Mouse (Mus musculus): ENCODE results near the gene Itprip. TPM values are rescaled to one million over a fixed set of nuclear protein-coding genes. Genes with fewer than 3 reads are reported as not detected.

Gene Itprip
- total and polyA plus RNA-seq, 2 experiments from 2014 or later, result 2.2 to 4.9 TPM

- Histone ChIP-seq H3K27ac (ENCODE audit: low read depth, low read length) (peak overlapping the region; percentile 93), H3K9ac (peak overlapping the region; percentile 88; the same call in 1 of the 2 replicates), H3K9me3 (ENCODE audit: low read length) (no peaks in the 10 kb centered on the region), H3K4me2 (ENCODE audit: low read depth) (peak overlapping the region; percentile 89), H3K4me3 (ENCODE audit: low read depth, low read length) (peak overlapping the region; percentile 60), H3K4me1 (ENCODE audit: insufficient read depth) (0 out of 2 replicates have a peak, but pooled peaks cover 5% of the 10 kb centered on the region), H3K36me3 (ENCODE audit: insufficient read depth) (peaks cover 12% of the 10 kb centered on the region), H3K27me3 (ENCODE audit: insufficient read depth, low read length) (no peaks in the 10 kb centered on the region; the same call in 1 of the 2 replicates)
- ATAC-seq (no peak), DNase-seq (no peak)
- no peak for TF ChIP-seq CTCF (IDR thresholded peaks at IDR 0.05; ENCODE audit: low read depth)
- 83% methylated on average over 7 of the region's 7 CpGs for WGBS
Measured at GRCm38 (mm10) chr19:47864721-47865120, 54.4 kb downstream of the Itprip start.

DNA sequence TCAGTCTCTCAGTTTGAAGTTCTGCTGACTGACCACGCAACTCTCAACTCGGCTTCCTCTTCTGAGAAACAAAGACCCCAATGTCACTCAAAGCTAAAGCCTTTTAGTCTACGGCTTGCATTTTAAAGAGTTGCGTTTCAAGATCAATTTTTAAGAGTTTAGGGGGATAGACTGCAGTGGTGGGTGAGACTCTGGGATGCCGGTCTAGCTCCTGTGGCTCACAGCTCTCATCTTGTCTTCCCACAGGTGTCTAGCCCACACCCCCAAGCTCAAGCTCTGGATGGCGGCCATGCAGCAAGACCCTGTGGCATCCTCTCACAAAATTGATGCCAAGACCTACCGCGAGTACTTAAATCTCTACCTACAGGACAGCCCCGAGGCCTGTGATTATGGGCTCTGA lies 55.0 kb downstream of the Itprip start:
- H3K36me3 ChIP-seq (ENCODE audit: insufficient read depth), result peaks cover 15% of the 10 kb centered on the region
- ATAC-seq (no peak), DNase-seq (no peak)
- H3K9ac ChIP-seq, result no peak overlapping the region
- no peak overlapping the region for H3K27ac ChIP-seq (ENCODE audit: low read depth, low read length)
- 0 out of 2 replicates have a peak, but pooled peaks cover 5% of the 10 kb centered on the region for H3K4me1 ChIP-seq (ENCODE audit: insufficient read depth)
- H3K4me2 ChIP-seq (ENCODE audit: low read depth), result no peak overlapping the region
- H3K9me3 ChIP-seq (ENCODE audit: low read length), result no peaks in the 10 kb centered on the region
- 97% methylated on average over 9 of the region's 9 CpGs for WGBS
- H3K4me3 ChIP-seq (ENCODE audit: low read depth, low read length), result no peak overlapping the region
- TF ChIP-seq CTCF (IDR thresholded peaks at IDR 0.05; ENCODE audit: low read depth), result no peak
- H3K27me3 ChIP-seq (ENCODE audit: insufficient read depth, low read length), result no peaks in the 10 kb centered on the region

- Histone ChIP-seq H3K4me3 (ENCODE audit: low read depth, low read length) (no peak overlapping the region), H3K36me3 (ENCODE audit: insufficient read depth) (peaks cover 24% of the 10 kb centered on the region), H3K27me3 (ENCODE audit: insufficient read depth, low read length) (no peaks in the 10 kb centered on the region), H3K9ac (no peak overlapping the region), H3K9me3 (ENCODE audit: low read length) (no peaks in the 10 kb centered on the region), H3K4me2 (ENCODE audit: low read depth) (no peak overlapping the region), H3K27ac (ENCODE audit: low read depth, low read length) (no peak overlapping the region), H3K4me1 (ENCODE audit: insufficient read depth) (0 out of 2 replicates have a peak, but pooled peaks cover 5% of the 10 kb centered on the region)
- TF ChIP-seq CTCF (IDR thresholded peaks at IDR 0.05; ENCODE audit: low read depth), result no peak
- ATAC-seq, result no peak
- DNase-seq, result no peak
- 96% methylated on average over 3 of the region's 3 CpGs for WGBS
Measured at GRCm38 (mm10) chr19:47862581-47862980, 56.5 kb downstream of the Itprip start.

GRCm38 (mm10) chr19:47859180-47859579 lies 59.9 kb downstream of the Itprip start:
- WGBS, result 91% methylated on average over 8 of the region's 8 CpGs
- H3K4me1 ChIP-seq (ENCODE audit: insufficient read depth), result no peaks in the 10 kb centered on the region
- H3K4me3 ChIP-seq (ENCODE audit: low read depth, low read length), result no peak overlapping the region
- no peak overlapping the region for H3K4me2 ChIP-seq (ENCODE audit: low read depth)
- H3K27me3 ChIP-seq (ENCODE audit: insufficient read depth, low read length), result no peaks in the 10 kb centered on the region
- peaks cover 24% of the 10 kb centered on the region for H3K36me3 ChIP-seq (ENCODE audit: insufficient read depth)
- H3K9me3 ChIP-seq (ENCODE audit: low read length), result no peaks in the 10 kb centered on the region
- H3K27ac ChIP-seq (ENCODE audit: low read depth, low read length), result no peak overlapping the region
- no peak overlapping the region for H3K9ac ChIP-seq
- TF ChIP-seq CTCF (IDR thresholded peaks at IDR 0.05; ENCODE audit: low read depth), result no peak
- DNase-seq (no peak), ATAC-seq (no peak)

GRCm38 (mm10) chr19:47857957-47858942 lies 60.8 kb downstream of the Itprip start:
- no peak for TF ChIP-seq CTCF (IDR thresholded peaks at IDR 0.05; ENCODE audit: low read depth)
- WGBS, result 78% methylated on average over 18 of the region's 18 CpGs
- Histone ChIP-seq H3K4me2 (ENCODE audit: low read depth) (no peak overlapping the region), H3K4me3 (ENCODE audit: low read depth, low read length) (no peak overlapping the region), H3K4me1 (ENCODE audit: insufficient read depth) (0 out of 2 replicates have a peak, but pooled peaks cover 3% of the 10 kb centered on the region), H3K36me3 (ENCODE audit: insufficient read depth) (peaks cover 24% of the 10 kb centered on the region), H3K9ac (no peak overlapping the region), H3K9me3 (ENCODE audit: low read length) (no peaks in the 10 kb centered on the region), H3K27ac (ENCODE audit: low read depth, low read length) (no peak overlapping the region), H3K27me3 (ENCODE audit: insufficient read depth, low read length) (no peaks in the 10 kb centered on the region)
- DNase-seq, result no peak
- ATAC-seq, result no peak

DNA sequence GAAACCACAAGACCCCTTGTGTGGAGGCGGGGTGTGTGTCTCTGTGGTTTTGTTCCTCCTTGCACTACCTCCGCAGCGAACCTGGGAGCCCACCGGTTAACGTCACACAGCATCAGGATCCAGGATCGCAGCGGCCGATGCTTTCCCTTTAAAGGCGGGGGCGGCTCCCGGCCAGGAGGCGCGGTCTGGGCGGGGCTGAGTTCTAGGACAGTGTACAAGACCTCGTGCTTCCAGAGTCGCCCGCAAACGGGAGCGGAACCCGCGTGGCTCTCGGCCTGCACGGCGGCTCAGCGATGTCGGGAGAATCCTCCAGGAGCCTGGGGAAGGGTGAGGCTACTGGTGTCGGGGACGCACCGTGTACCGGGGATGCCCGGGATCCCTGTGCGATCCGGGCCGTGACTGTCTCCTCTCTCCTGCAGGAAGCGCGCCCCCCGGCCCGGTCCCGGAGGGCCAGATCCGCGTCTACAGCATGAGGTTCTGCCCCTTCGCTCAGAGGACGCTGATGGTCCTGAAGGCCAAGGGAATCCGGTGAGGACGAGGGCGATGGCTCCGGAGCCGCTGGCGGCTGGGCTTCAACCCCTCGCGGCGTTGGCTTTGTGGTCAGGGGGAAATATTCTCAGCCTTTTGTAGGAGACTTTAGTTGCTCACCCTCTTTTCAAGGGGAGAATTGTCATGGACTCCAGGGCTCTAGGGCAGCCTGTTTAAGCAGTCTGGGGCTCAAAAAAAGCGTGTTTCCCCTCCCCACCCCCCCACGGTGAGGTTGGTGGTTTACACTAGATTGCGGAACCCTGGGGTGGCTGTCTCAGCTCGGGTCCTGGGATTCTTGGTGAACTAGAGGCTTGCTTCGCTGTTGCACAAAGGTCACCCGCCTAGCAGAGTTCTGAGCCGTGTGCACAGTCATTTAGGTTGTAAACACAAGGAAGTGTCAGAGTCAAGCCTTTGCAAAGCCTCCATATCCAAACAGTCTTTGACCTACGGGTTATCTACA lies 64.0 kb downstream of the Itprip start, which contains the start of gene Gsto1:
Gene Gsto1, plus strand, starts transcription at position 175 of the 988 bp plus-strand sequence.
- no peaks in the 10 kb centered on the region for H3K27me3 ChIP-seq (ENCODE audit: insufficient read depth, low read length)
- H3K27ac ChIP-seq (ENCODE audit: low read depth, low read length), result peak within 1 kb of the TSS; percentile 66
- WGBS, result under 1% methylated on average over 59 of the region's 60 CpGs
- 0 out of 2 replicates have a peak, but pooled peaks cover 3% of the 10 kb centered on the region for H3K4me1 ChIP-seq (ENCODE audit: insufficient read depth)
- H3K9ac ChIP-seq, result peak within 1 kb of the TSS; percentile 77
- H3K36me3 ChIP-seq (ENCODE audit: insufficient read depth), result peaks cover 13% of the 10 kb centered on the region; the same call in 1 of the 2 replicates
- peak; percentile 96 for ATAC-seq
- H3K9me3 ChIP-seq (ENCODE audit: low read length), result no peaks in the 10 kb centered on the region
- H3K4me3 ChIP-seq (ENCODE audit: low read depth, low read length), result peak within 1 kb of the TSS; percentile 76
- H3K4me2 ChIP-seq (ENCODE audit: low read depth), result peak within 1 kb of the TSS; percentile 87
- DNase-seq, result peak; percentile 88
- no peak for TF ChIP-seq CTCF (IDR thresholded peaks at IDR 0.05; ENCODE audit: low read depth)
